Mouse (Mus musculus): Measurements from ENCODE around the gene Klf5. TPM values are rescaled to one million over a fixed set of nuclear protein-coding genes. Genes with fewer than 3 reads are reported as not detected.

Klf5 gene
- total and polyA plus RNA-seq, 3 experiments, result 0.69 to 3.9 TPM; not detected in 1

- TF ChIP-seq BHLHE40 (IDR thresholded peaks at IDR 0.05; ENCODE audit: borderline replicate concordance, low read depth, low read length), result peak; percentile 68
- no peak for TF ChIP-seq USF2 (IDR thresholded peaks at IDR 0.05; ENCODE audit: borderline replicate concordance in 1 of 2, insufficient read depth in 1 of 2, low read depth in 1 of 2, low read length in 2 of 2)
- peak; percentile 54; the same call in 1 of the 2 replicates for TF ChIP-seq ZNF384 (IDR thresholded peaks at IDR 0.05; ENCODE audit: low read depth, low read length)
- peak; percentile 67 for TF ChIP-seq TBP (IDR thresholded peaks at IDR 0.05; ENCODE audit: low read depth, low read length)
- TF ChIP-seq E2F4 (IDR thresholded peaks at IDR 0.05; ENCODE audit: borderline replicate concordance, low read depth, low read length), result no peak
- TF ChIP-seq TCF12 (IDR thresholded peaks at IDR 0.05; ENCODE audit: low read depth, low read length), result peak; percentile 93
- TF ChIP-seq ETS1 (IDR thresholded peaks at IDR 0.05; ENCODE audit: low read depth, low read length), result peak; percentile 83
- TF ChIP-seq GATA1 (IDR thresholded peaks at IDR 0.05; ENCODE audit: low read depth, low read length), result peak; percentile 97
- peak; percentile 32; the same call in 1 of the 2 replicates for TF ChIP-seq ELF1 (IDR thresholded peaks at IDR 0.05; ENCODE audit: low read depth, low read length)
- TF ChIP-seq RAD21 (IDR thresholded peaks at IDR 0.05; ENCODE audit: low read depth, low read length), result no peak
- no peak for TF ChIP-seq MYB (IDR thresholded peaks at IDR 0.05; ENCODE audit: low read depth, low read length)
- TF ChIP-seq POLR2AphosphoS2 (IDR thresholded peaks at IDR 0.05; ENCODE audit: low read length), result no peak
- TF ChIP-seq NELFE (IDR thresholded peaks at IDR 0.05; ENCODE audit: low read depth, low read length), result peak; percentile 47; the same call in 1 of the 2 replicates
- TF ChIP-seq MAX (IDR thresholded peaks at IDR 0.05; ENCODE audit: low read length), result peak; percentile 64
Observed at GRCm38 (mm10) chr14:99263816-99264215, 34.7 kb upstream of the Klf5 start (continued).

GRCm38 (mm10) chr14:99265791-99266190, 32.7 kb upstream of the Klf5 start:
- no peaks in the 10 kb centered on the region for H3K27me3 ChIP-seq (ENCODE audit: control insufficient read depth in 1 of 2, insufficient read depth in 2 of 2, low read length in 2 of 2)
- DNase-seq (ENCODE audit: low read depth, low spot score), result no peak
- H3K9ac ChIP-seq (ENCODE audit: control insufficient read depth, low read depth, low read length, poor library complexity, severe bottlenecking), result no peak overlapping the region
- no peak overlapping the region for H3K4me3 ChIP-seq (ENCODE audit: control insufficient read depth in 1 of 2, insufficient read depth in 1 of 2, low read depth in 2 of 2, low read length in 2 of 2)
- H3K36me3 ChIP-seq (ENCODE audit: control insufficient read depth in 1 of 2, insufficient read depth in 2 of 2, low read length in 2 of 2), result peaks cover 0 to 14% of the 10 kb centered on the region in 2 experiments; a peak in 2 of 4 replicates
- peaks cover 8 to 16% of the 10 kb centered on the region in 2 experiments for H3K4me1 ChIP-seq (ENCODE audit: control insufficient read depth in 1 of 2, insufficient read depth in 2 of 2, low read length in 2 of 2)
- H3K27ac ChIP-seq (ENCODE audit: control insufficient read depth, low read depth, low read length), result no peak overlapping the region
- no peaks in the 10 kb centered on the region for H3K79me2 ChIP-seq (ENCODE audit: control insufficient read depth, insufficient read depth, low read length, poor library complexity)
- no peaks in the 10 kb centered on the region for H3K9me3 ChIP-seq (replicated peaks; ENCODE audit: insufficient read depth, low read length)
- no peak for TF ChIP-seq UBTF (IDR thresholded peaks at IDR 0.05; ENCODE audit: borderline replicate concordance, insufficient read depth, low read depth, low read length)
- TF ChIP-seq MAX (IDR thresholded peaks at IDR 0.05; ENCODE audit: low read length), result no peak
- no peak for TF ChIP-seq CHD1 (IDR thresholded peaks at IDR 0.05; ENCODE audit: low read depth, low read length)
- no peak for TF ChIP-seq USF2 (IDR thresholded peaks at IDR 0.05; ENCODE audit: borderline replicate concordance in 1 of 2, insufficient read depth in 1 of 2, low read depth in 1 of 2, low read length in 2 of 2)
- TF ChIP-seq EP300 (IDR thresholded peaks at IDR 0.05; ENCODE audit: low read depth in 1 of 2, low read length in 2 of 2), result no peak
- TF ChIP-seq KAT2A (conservative IDR thresholded peaks at IDR 0.05; ENCODE audit: low read depth, low read length), result no peak

GRCm38 (mm10) chr14:99266749-99267148, 31.7 kb upstream of the Klf5 start:
- TF ChIP-seq MAZ (IDR thresholded peaks at IDR 0.05; ENCODE audit: low read depth, low read length), result no peak
- TF ChIP-seq MYC (IDR thresholded peaks at IDR 0.05; ENCODE audit: low read depth, low read length), result no peak
- no peak for TF ChIP-seq TAL1 (IDR thresholded peaks at IDR 0.05; ENCODE audit: low read length)
- TF ChIP-seq CHD2 (IDR thresholded peaks at IDR 0.05; ENCODE audit: low read length), result no peak
- TF ChIP-seq RCOR1 (IDR thresholded peaks at IDR 0.05; ENCODE audit: low read depth, low read length), result no peak
- no peak for TF ChIP-seq MYB (IDR thresholded peaks at IDR 0.05; ENCODE audit: low read depth, low read length)
- TF ChIP-seq TBP (IDR thresholded peaks at IDR 0.05; ENCODE audit: low read depth, low read length), result no peak
- TF ChIP-seq POLR2A (IDR thresholded peaks at IDR 0.05; ENCODE audit: control insufficient read depth in 1 of 2, insufficient read depth in 1 of 2, low read depth in 1 of 2, low read length in 2 of 2, poor library complexity in 1 of 2), result no peak
- no peak for TF ChIP-seq ELF1 (IDR thresholded peaks at IDR 0.05; ENCODE audit: low read depth, low read length)
- TF ChIP-seq MEF2A (IDR thresholded peaks at IDR 0.05; ENCODE audit: extremely low read depth, insufficient replicate concordance, low read depth, low read length, poor library complexity, severe bottlenecking), result no peak
- no peak for TF ChIP-seq POLR2AphosphoS5 (IDR thresholded peaks at IDR 0.05; ENCODE audit: borderline replicate concordance, low read depth, low read length)
- TF ChIP-seq POLR2AphosphoS2 (IDR thresholded peaks at IDR 0.05; ENCODE audit: low read length), result no peak
- no peak for TF ChIP-seq ZKSCAN1 (IDR thresholded peaks at IDR 0.05; ENCODE audit: low read depth, low read length)
- TF ChIP-seq NELFE (IDR thresholded peaks at IDR 0.05; ENCODE audit: low read depth, low read length), result no peak
- no peak for TF ChIP-seq USF2 (IDR thresholded peaks at IDR 0.05; ENCODE audit: borderline replicate concordance in 1 of 2, insufficient read depth in 1 of 2, low read depth in 1 of 2, low read length in 2 of 2)
- no peak for TF ChIP-seq UBTF (IDR thresholded peaks at IDR 0.05; ENCODE audit: borderline replicate concordance, insufficient read depth, low read depth, low read length)
- TF ChIP-seq MAFK (IDR thresholded peaks at IDR 0.05; ENCODE audit: borderline replicate concordance, low read depth, low read length), result no peak
- H3K9ac ChIP-seq (ENCODE audit: control insufficient read depth, low read depth, low read length, poor library complexity, severe bottlenecking), result no peak overlapping the region
- H3K79me2 ChIP-seq (ENCODE audit: control insufficient read depth, insufficient read depth, low read length, poor library complexity), result no peaks in the 10 kb centered on the region
- H3K27ac ChIP-seq (ENCODE audit: control insufficient read depth, low read depth, low read length), result no peak overlapping the region
- peaks cover 0 to 14% of the 10 kb centered on the region in 2 experiments; a peak in 2 of 4 replicates for H3K36me3 ChIP-seq (ENCODE audit: control insufficient read depth in 1 of 2, insufficient read depth in 2 of 2, low read length in 2 of 2)
- no peaks in the 10 kb centered on the region for H3K27me3 ChIP-seq (ENCODE audit: control insufficient read depth in 1 of 2, insufficient read depth in 2 of 2, low read length in 2 of 2)
- no peaks in the 10 kb centered on the region for H3K9me3 ChIP-seq (replicated peaks; ENCODE audit: insufficient read depth, low read length)
- DNase-seq (ENCODE audit: low read depth, low spot score), result no peak
- peaks cover 8 to 16% of the 10 kb centered on the region in 2 experiments for H3K4me1 ChIP-seq (ENCODE audit: control insufficient read depth in 1 of 2, insufficient read depth in 2 of 2, low read length in 2 of 2)
- H3K4me3 ChIP-seq (ENCODE audit: control insufficient read depth in 1 of 2, insufficient read depth in 1 of 2, low read depth in 2 of 2, low read length in 2 of 2), result no peak overlapping the region

Measured in MEL (cell line).